Mouse (Mus musculus): ENCODE measurements around the gene Dusp27. TPM values are rescaled to one million over a fixed set of nuclear protein-coding genes. Genes with fewer than 3 reads are reported as not detected.
A peak's percentile ranks its signal among the peaks of the same experiment; 100 is the strongest.

Gene Dusp27
- polyA plus RNA-seq, 1 experiment from 2014 or later: 0.50 TPM

DNA sequence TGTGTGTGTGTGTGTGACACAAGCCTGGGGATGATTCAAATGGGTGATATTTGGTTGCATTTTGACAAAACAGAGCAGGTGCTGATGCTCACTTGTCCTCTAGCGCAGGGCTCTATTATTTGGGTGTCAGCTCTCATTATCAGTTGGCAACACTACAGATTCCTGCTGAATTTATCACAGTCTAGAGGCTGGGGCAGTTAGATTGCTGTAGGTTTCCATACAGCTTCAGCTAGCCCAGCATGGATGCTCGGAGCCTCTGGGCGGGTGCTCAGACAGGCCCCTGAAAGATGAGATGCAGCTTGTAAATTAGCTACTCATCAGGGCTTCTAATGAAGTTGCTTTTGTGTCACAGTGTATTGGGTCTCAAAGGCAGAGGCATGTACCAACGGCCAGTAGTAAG is 39.7 kb upstream of the Dusp27 start:
- Histone ChIP-seq H3K4me1 (replicated peaks; ENCODE audit: control insufficient read depth, insufficient read depth) (no peaks in the 10 kb centered on the region), H3K36me3 (ENCODE audit: control insufficient read depth, insufficient read depth, low read length) (no peaks in the 10 kb centered on the region), H3K4me3 (ENCODE audit: low read depth, low read length) (no peak overlapping the region), H3K27me3 (ENCODE audit: control insufficient read depth, insufficient read depth, low read length) (no peaks in the 10 kb centered on the region), H3K4me2 (replicated peaks; ENCODE audit: low read depth) (no peak overlapping the region), H3K27ac (replicated peaks) (no peak overlapping the region), H3K9ac (ENCODE audit: low read length) (no peak overlapping the region), H3K9me3 (ENCODE audit: control insufficient read depth, low read length) (no peaks in the 10 kb centered on the region)
- DNase-seq (ENCODE audit: low spot score) (no peak), ATAC-seq (ENCODE audit: low FRiP score, low TSS enrichment) (no peak)
- WGBS: 84% methylated on average over 4 of the region's 4 CpGs
- TF ChIP-seq CTCF (IDR thresholded peaks at IDR 0.05; ENCODE audit: low read depth) (no peak), EP300 (optimal IDR thresholded peaks at IDR 0.05) (no peak)

DNA sequence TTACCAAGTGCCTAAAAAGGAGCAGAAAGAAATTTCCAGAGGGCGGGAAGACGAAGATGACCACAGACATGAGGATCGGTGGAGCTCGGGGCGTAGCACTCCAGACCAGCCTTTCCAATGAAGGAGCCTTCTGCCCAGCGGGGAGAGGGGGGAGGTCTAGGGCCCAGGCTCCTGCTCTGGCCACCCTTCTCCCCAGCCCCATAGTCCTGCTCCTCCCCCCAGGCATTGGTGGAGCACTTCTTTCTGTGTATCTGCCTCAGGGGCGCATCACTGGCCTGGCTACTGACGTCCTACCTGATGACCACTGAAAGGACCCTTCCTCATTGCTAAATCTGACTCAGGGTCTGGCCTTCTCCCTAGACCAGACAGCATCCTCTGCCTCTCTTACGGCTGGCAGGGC is 37.4 kb upstream of the Dusp27 start:
- no peak overlapping the region for H3K4me3 ChIP-seq (ENCODE audit: low read depth, low read length)
- TF ChIP-seq CTCF (IDR thresholded peaks at IDR 0.05; ENCODE audit: low read depth): no peak
- no peaks in the 10 kb centered on the region for H3K4me1 ChIP-seq (replicated peaks; ENCODE audit: control insufficient read depth, insufficient read depth)
- no peaks in the 10 kb centered on the region for H3K9me3 ChIP-seq (ENCODE audit: control insufficient read depth, low read length)
- no peaks in the 10 kb centered on the region for H3K27me3 ChIP-seq (ENCODE audit: control insufficient read depth, insufficient read depth, low read length)
- H3K9ac ChIP-seq (ENCODE audit: low read length): no peak overlapping the region
- no peaks in the 10 kb centered on the region for H3K36me3 ChIP-seq (ENCODE audit: control insufficient read depth, insufficient read depth, low read length)
- DNase-seq (ENCODE audit: low spot score) (no peak), ATAC-seq (ENCODE audit: low FRiP score, low TSS enrichment) (no peak)
- no peak overlapping the region for H3K27ac ChIP-seq (replicated peaks)
- no peak overlapping the region for H3K4me2 ChIP-seq (replicated peaks; ENCODE audit: low read depth)
- WGBS: 90% methylated on average over 9 of the region's 9 CpGs

GRCm38 (mm10) chr1:166164580-166164979 is 36.9 kb upstream of the Dusp27 start:
- H3K27me3 ChIP-seq (ENCODE audit: control insufficient read depth, insufficient read depth, low read length): no peaks in the 10 kb centered on the region
- TF ChIP-seq EP300 (optimal IDR thresholded peaks at IDR 0.05): no peak
- TF ChIP-seq CTCF (IDR thresholded peaks at IDR 0.05; ENCODE audit: low read depth): no peak
- H3K4me2 ChIP-seq (replicated peaks; ENCODE audit: low read depth): no peak overlapping the region
- 90% methylated on average over 14 of the region's 14 CpGs for WGBS
- no peaks in the 10 kb centered on the region for H3K36me3 ChIP-seq (ENCODE audit: control insufficient read depth, insufficient read depth, low read length)
- no peak overlapping the region for H3K9ac ChIP-seq (ENCODE audit: low read length)
- H3K9me3 ChIP-seq (ENCODE audit: control insufficient read depth, low read length): no peaks in the 10 kb centered on the region
- ATAC-seq (ENCODE audit: low FRiP score, low TSS enrichment) (no peak), DNase-seq (ENCODE audit: low spot score) (no peak)
- H3K27ac ChIP-seq (replicated peaks): no peak overlapping the region
- no peaks in the 10 kb centered on the region for H3K4me1 ChIP-seq (replicated peaks; ENCODE audit: control insufficient read depth, insufficient read depth)
- H3K4me3 ChIP-seq (ENCODE audit: low read depth, low read length): no peak overlapping the region

GRCm38 (mm10) chr1:166160569-166161445 is 33.1 kb upstream of the Dusp27 start:
- TF ChIP-seq CTCF (IDR thresholded peaks at IDR 0.05; ENCODE audit: low read depth) (peak; percentile 93), EP300 (optimal IDR thresholded peaks at IDR 0.05) (no peak)
- no peaks in the 10 kb centered on the region for H3K4me1 ChIP-seq (replicated peaks; ENCODE audit: control insufficient read depth, insufficient read depth)
- WGBS: 15% methylated on average over 24 of the region's 24 CpGs
- no peak overlapping the region; the same call in 1 of the 2 replicates for H3K4me2 ChIP-seq (replicated peaks; ENCODE audit: low read depth)
- no peaks in the 10 kb centered on the region for H3K9me3 ChIP-seq (ENCODE audit: control insufficient read depth, low read length)
- ATAC-seq (ENCODE audit: low FRiP score, low TSS enrichment) (peak; percentile 48), DNase-seq (ENCODE audit: low spot score) (peak; percentile 75)
- no peak overlapping the region for H3K4me3 ChIP-seq (ENCODE audit: low read depth, low read length)
- H3K36me3 ChIP-seq (ENCODE audit: control insufficient read depth, insufficient read depth, low read length): no peaks in the 10 kb centered on the region
- H3K27me3 ChIP-seq (ENCODE audit: control insufficient read depth, insufficient read depth, low read length): no peaks in the 10 kb centered on the region
- H3K9ac ChIP-seq (ENCODE audit: low read length): no peak overlapping the region
- H3K27ac ChIP-seq (replicated peaks): no peak overlapping the region

GRCm38 (mm10) chr1:166160111-166160510 is 32.4 kb upstream of the Dusp27 start:
- Histone ChIP-seq H3K4me1 (replicated peaks; ENCODE audit: control insufficient read depth, insufficient read depth) (no peaks in the 10 kb centered on the region), H3K9me3 (ENCODE audit: control insufficient read depth, low read length) (no peaks in the 10 kb centered on the region), H3K36me3 (ENCODE audit: control insufficient read depth, insufficient read depth, low read length) (no peaks in the 10 kb centered on the region), H3K27me3 (ENCODE audit: control insufficient read depth, insufficient read depth, low read length) (no peaks in the 10 kb centered on the region), H3K4me3 (ENCODE audit: low read depth, low read length) (no peak overlapping the region), H3K4me2 (replicated peaks; ENCODE audit: low read depth) (no peak overlapping the region; the same call in 1 of the 2 replicates), H3K27ac (replicated peaks) (no peak overlapping the region), H3K9ac (ENCODE audit: low read length) (no peak overlapping the region)
- 0 out of 2 replicates have a peak, but pooled peaks have one; percentile 6 for ATAC-seq (ENCODE audit: low FRiP score, low TSS enrichment)
- 57% methylated on average over 5 of the region's 5 CpGs for WGBS
- no peak for DNase-seq (ENCODE audit: low spot score)
- TF ChIP-seq CTCF (IDR thresholded peaks at IDR 0.05; ENCODE audit: low read depth): no peak
- TF ChIP-seq EP300 (optimal IDR thresholded peaks at IDR 0.05): no peak

- no peak overlapping the region for H3K4me3 ChIP-seq (ENCODE audit: low read depth, low read length)
- no peaks in the 10 kb centered on the region for H3K36me3 ChIP-seq (ENCODE audit: control insufficient read depth, insufficient read depth, low read length)
- ATAC-seq (ENCODE audit: low FRiP score, low TSS enrichment) (no peak), DNase-seq (ENCODE audit: low spot score) (no peak)
- H3K27ac ChIP-seq (replicated peaks): no peak overlapping the region
- 61% methylated on average over 9 of the region's 9 CpGs for WGBS
- no peaks in the 10 kb centered on the region for H3K9me3 ChIP-seq (ENCODE audit: control insufficient read depth, low read length)
- H3K27me3 ChIP-seq (ENCODE audit: control insufficient read depth, insufficient read depth, low read length): no peaks in the 10 kb centered on the region
- no peak overlapping the region for H3K4me2 ChIP-seq (replicated peaks; ENCODE audit: low read depth)
- H3K9ac ChIP-seq (ENCODE audit: low read length): no peak overlapping the region
- peaks cover 4% of the 10 kb centered on the region; the same call in 1 of the 2 replicates for H3K4me1 ChIP-seq (replicated peaks; ENCODE audit: control insufficient read depth, insufficient read depth)
- TF ChIP-seq CTCF (IDR thresholded peaks at IDR 0.05; ENCODE audit: low read depth) (peak; percentile 27; the same call in 1 of the 2 replicates), EP300 (optimal IDR thresholded peaks at IDR 0.05) (no peak)
These were observed 30.9 kb upstream of the Dusp27 start for GRCm38 (mm10) chr1:166158664-166159063.

All from stomach, postnatal 0 days (tissue).